Mouse (Mus musculus) heart, postnatal 0 days (tissue): ENCODE measurements at regions not wholly inside any gene's neighbourhood (a gene's known extent, or its start where the extent isn't known, plus 50 kb on each side); places are given as distances from the start of the nearest gene placed in this dataset.

Source experiments
- ATAC-seq: fragments of 200-750 bp; cut with Nextera tagmentation; 2 replicates; pipeline ENCODE4 v1.8.0; 2017; ENCODE audit warnings: low read depth, moderate number of reproducible peaks, moderate library complexity; ENCODE audit not compliant: insufficient read depth
- DNase-seq: peaks from one replicate; pipeline ENCODE4 v3.0.0-alpha.2; 2016; ENCODE audit warnings: low spot score
- H3K27ac ChIP-seq: fragments of 300-500 bp; sonication (generic); 2 replicates; pipeline ENCODE4 v1.5.1; 2014; ENCODE audit warnings: low read depth, mild to moderate bottlenecking
- H3K27me3 ChIP-seq: fragments of 300-500 bp; sonication (generic); 2 replicates; pipeline ENCODE4 v1.6.1; 2014; ENCODE audit warnings: low read length, mixed read lengths; ENCODE audit not compliant: control insufficient read depth, insufficient read depth
- H3K36me3 ChIP-seq: fragments of 300-500 bp; sonication (generic); replicated peaks from 2 replicates; pipeline ENCODE4 v1.6.1; 2014; ENCODE audit warnings: low read length, mixed read lengths; ENCODE audit not compliant: control insufficient read depth, insufficient read depth
- H3K4me1 ChIP-seq: fragments of 300-500 bp; sonication (generic); 2 replicates; pipeline ENCODE4 v1.6.1; 2014; ENCODE audit warnings: antibody characterized with exemption; ENCODE audit not compliant: control insufficient read depth, insufficient read depth
- H3K4me2 ChIP-seq: fragments of 300-500 bp; sonication (generic); 2 replicates; pipeline ENCODE4 v1.6.1; 2014; ENCODE audit warnings: low read depth, mild to moderate bottlenecking, low read length, moderate library complexity
- H3K4me3 ChIP-seq: fragments of 300-500 bp; sonication (generic); 2 replicates; pipeline ENCODE4 v1.5.1; 2014; ENCODE audit warnings: low read depth, low read length
- H3K9ac ChIP-seq: fragments of 300-500 bp; sonication (generic); replicated peaks from 2 replicates; pipeline ENCODE4 v1.6.1; 2014; ENCODE audit warnings: low read depth, low read length, mixed read lengths
- H3K9me3 ChIP-seq: fragments of 300-500 bp; sonication (generic); replicated peaks from 2 replicates; pipeline ENCODE4 v1.6.1; 2016; ENCODE audit warnings: low read length; ENCODE audit not compliant: control insufficient read depth
- CTCF ChIP-seq: IDR thresholded peaks from 2 replicates; pipeline ENCODE4 v1.5.1; 2016; ENCODE audit warnings: antibody characterized with exemption, control low read depth, low read depth
- EP300 ChIP-seq: IDR thresholded peaks from 2 replicates; pipeline ENCODE4 v1.6.1; 2016; ENCODE audit warnings: antibody characterized with exemption, low read depth
- WGBS: fragments of 180-500 bp; shearing (Covaris S2); extraction: QIAGEN DNeasy Blood & Tissue Kit; methylation state at CpG from one replicate; pipeline ENCODE4 v1.1.7; 2014; 5-methylcytosine and 5-hydroxymethylcytosine counted together

- Histone ChIP-seq H3K4me3 (no peak overlapping the region), H3K9me3 (no peaks in the 10 kb centered on the region), H3K36me3 (no peaks in the 10 kb centered on the region), H3K27ac (no peak overlapping the region), H3K4me1 (no peaks in the 10 kb centered on the region), H3K9ac (no peak overlapping the region), H3K4me2 (no peak overlapping the region), H3K27me3 (no peaks in the 10 kb centered on the region)
- no peak for TF ChIP-seq CTCF
- TF ChIP-seq EP300: no peak
- ATAC-seq (no peak), DNase-seq (no peak)
- 64% methylated on average over 2 of the region's 2 CpGs for WGBS
Observed at GRCm38 (mm10) chr11:40546596-40546995, 148.4 kb downstream of the Mat2b start.

GRCm38 (mm10) chr11:40545537-40545936, 149.5 kb downstream of the Mat2b start:
- no peak overlapping the region for H3K27ac ChIP-seq
- DNase-seq: no peak
- ATAC-seq: no peak
- H3K4me2 ChIP-seq: no peak overlapping the region
- no peak for TF ChIP-seq EP300
- no peak for TF ChIP-seq CTCF
- H3K4me1 ChIP-seq: no peaks in the 10 kb centered on the region
- no peaks in the 10 kb centered on the region for H3K9me3 ChIP-seq
- H3K27me3 ChIP-seq: no peaks in the 10 kb centered on the region
- WGBS: 52% methylated on average over 1 of the region's 1 CpGs
- H3K36me3 ChIP-seq: no peaks in the 10 kb centered on the region
- no peak overlapping the region for H3K9ac ChIP-seq
- no peak overlapping the region for H3K4me3 ChIP-seq

- no peak for ATAC-seq
- H3K36me3 ChIP-seq: no peaks in the 10 kb centered on the region
- H3K9me3 ChIP-seq: no peaks in the 10 kb centered on the region
- DNase-seq: no peak
- H3K9ac ChIP-seq: no peak overlapping the region
- H3K27me3 ChIP-seq: no peaks in the 10 kb centered on the region
- 63% methylated on average over 3 of the region's 3 CpGs for WGBS
- TF ChIP-seq CTCF (no peak), EP300 (no peak)
- H3K4me2 ChIP-seq: no peak overlapping the region
- H3K4me1 ChIP-seq: no peaks in the 10 kb centered on the region
- H3K4me3 ChIP-seq: no peak overlapping the region
- H3K27ac ChIP-seq: no peak overlapping the region
Observed at GRCm38 (mm10) chr11:40540229-40540628, 154.8 kb downstream of the Mat2b start.

GRCm38 (mm10) chr11:40539776-40540175, 155.2 kb downstream of the Mat2b start:
- DNase-seq (no peak), ATAC-seq (no peak)
- Histone ChIP-seq H3K4me3 (no peak overlapping the region), H3K9ac (no peak overlapping the region), H3K4me2 (no peak overlapping the region), H3K27ac (no peak overlapping the region), H3K4me1 (no peaks in the 10 kb centered on the region), H3K9me3 (no peaks in the 10 kb centered on the region), H3K27me3 (no peaks in the 10 kb centered on the region), H3K36me3 (no peaks in the 10 kb centered on the region)
- TF ChIP-seq CTCF (no peak), EP300 (no peak)
- 69% methylated on average over 11 of the region's 11 CpGs for WGBS

- 71% methylated on average over 14 of the region's 14 CpGs for WGBS
- Histone ChIP-seq H3K9ac (no peak overlapping the region), H3K27me3 (no peaks in the 10 kb centered on the region), H3K9me3 (no peaks in the 10 kb centered on the region), H3K4me1 (no peaks in the 10 kb centered on the region), H3K36me3 (no peaks in the 10 kb centered on the region), H3K4me3 (no peak overlapping the region), H3K27ac (no peak overlapping the region), H3K4me2 (no peak overlapping the region)
- no peak for TF ChIP-seq EP300
- no peak for TF ChIP-seq CTCF
- DNase-seq (no peak), ATAC-seq (no peak)
Observed at GRCm38 (mm10) chr11:40536236-40536765, 158.7 kb downstream of the Mat2b start.

GRCm38 (mm10) chr11:40510325-40511239, 184.4 kb downstream of the Mat2b start:
- H3K27me3 ChIP-seq: no peaks in the 10 kb centered on the region
- TF ChIP-seq EP300 (no peak), CTCF (no peak)
- DNase-seq: no peak
- H3K4me1 ChIP-seq: no peaks in the 10 kb centered on the region
- no peak overlapping the region for H3K27ac ChIP-seq
- no peak overlapping the region for H3K9ac ChIP-seq
- no peak overlapping the region for H3K4me2 ChIP-seq
- no peaks in the 10 kb centered on the region for H3K9me3 ChIP-seq
- no peaks in the 10 kb centered on the region for H3K36me3 ChIP-seq
- 67% methylated on average over 10 of the region's 10 CpGs for WGBS
- H3K4me3 ChIP-seq: no peak overlapping the region
- ATAC-seq: no peak
